Mouse (Mus musculus) lung, embryonic 15.5 days (tissue): ENCODE measurements around the gene Epas1. TPM values are rescaled to one million over a fixed set of nuclear protein-coding genes. Genes with fewer than 3 reads are reported as not detected.
A peak's percentile ranks its signal among the peaks of the same experiment; 100 is the strongest.

Source experiments
- ATAC-seq: fragments of 200-750 bp; cut with Nextera tagmentation; 2 replicates; pipeline ENCODE4 v1.8.0; 2017; ENCODE audit warnings: moderate number of reproducible peaks, borderline replicate concordance; ENCODE audit not compliant: low FRiP score, low TSS enrichment; ENCODE audit errors: extremely low read depth
- H3K27ac ChIP-seq: fragments of 300-500 bp; sonication (generic); 2 replicates; pipeline ENCODE4 v1.5.1; 2015; ENCODE audit warnings: moderate library complexity, mild to moderate bottlenecking, inconsistent platforms
- H3K27me3 ChIP-seq: fragments of 300-500 bp; sonication (generic); 2 replicates; pipeline ENCODE4 v1.6.1; 2015; ENCODE audit warnings: inconsistent platforms
- H3K36me3 ChIP-seq: fragments of 300-500 bp; sonication (generic); 2 replicates; pipeline ENCODE4 v1.6.1; 2015; ENCODE audit warnings: inconsistent platforms
- H3K4me1 ChIP-seq: fragments of 300-500 bp; sonication (generic); 2 replicates; pipeline ENCODE4 v1.6.1; 2015; ENCODE audit warnings: inconsistent platforms
- H3K4me2 ChIP-seq: fragments of 300-500 bp; sonication (generic); 2 replicates; pipeline ENCODE4 v1.6.1; 2015; ENCODE audit warnings: inconsistent platforms, mild to moderate bottlenecking, moderate library complexity
- H3K4me3 ChIP-seq: fragments of 300-500 bp; sonication (generic); 2 replicates; pipeline ENCODE4 v1.5.1; 2015; ENCODE audit warnings: mild to moderate bottlenecking, inconsistent platforms
- H3K9ac ChIP-seq: fragments of 300-500 bp; sonication (generic); 2 replicates; pipeline ENCODE4 v1.6.1; 2015; ENCODE audit warnings: inconsistent platforms
- H3K9me3 ChIP-seq: fragments of 300-500 bp; sonication (generic); 2 replicates; pipeline ENCODE4 v1.6.1; 2016; ENCODE audit warnings: inconsistent platforms
- WGBS: fragments of 180-500 bp; shearing (Covaris S2); methylation state at CpG from one replicate; pipeline ENCODE4 v1.1.7; 2015; 5-methylcytosine and 5-hydroxymethylcytosine counted together
- polyA plus RNA-seq: library from polyadenylated mRNA; unstranded; fragments of >200 nt; fragmentation: Nextera tagmentation; extraction: Ambion mirVana; gene quantifications from 2 replicates; pipeline ENCODE4 v1.2.1, GENCODE M21; 2015

The Epas1 gene
- polyA plus RNA-seq, 1 experiment from 2014 or later, result 10.1 TPM

GRCm38 (mm10) chr17:86732024-86732423, 21.5 kb upstream of the Epas1 start:
- Histone ChIP-seq H3K4me2 (peak overlapping the region; percentile 34), H3K9ac (no peak overlapping the region), H3K9me3 (no peaks in the 10 kb centered on the region), H3K4me1 (peaks cover 9% of the 10 kb centered on the region), H3K4me3 (no peak overlapping the region), H3K27me3 (no peaks in the 10 kb centered on the region), H3K36me3 (no peaks in the 10 kb centered on the region), H3K27ac (peak overlapping the region; percentile 58)
- 6% methylated on average over 11 of the region's 11 CpGs for WGBS
- ATAC-seq, result peak; percentile 88

- Histone ChIP-seq H3K9ac (no peak overlapping the region), H3K4me1 (peaks cover 9% of the 10 kb centered on the region), H3K27ac (peak overlapping the region; percentile 58), H3K27me3 (no peaks in the 10 kb centered on the region), H3K9me3 (no peaks in the 10 kb centered on the region), H3K36me3 (no peaks in the 10 kb centered on the region), H3K4me3 (no peak overlapping the region), H3K4me2 (peak overlapping the region; percentile 34)
- WGBS, result 77% methylated on average over 1 of the region's 1 CpGs
- no peak for ATAC-seq
Measured at GRCm38 (mm10) chr17:86732522-86732921, 21.0 kb upstream of the Epas1 start.

GRCm38 (mm10) chr17:86733644-86734043, 19.9 kb upstream of the Epas1 start:
- Histone ChIP-seq H3K36me3 (no peaks in the 10 kb centered on the region), H3K4me1 (peaks cover 9% of the 10 kb centered on the region), H3K4me2 (no peak overlapping the region), H3K9me3 (no peaks in the 10 kb centered on the region), H3K9ac (no peak overlapping the region), H3K4me3 (no peak overlapping the region), H3K27me3 (no peaks in the 10 kb centered on the region), H3K27ac (peak overlapping the region; percentile 44)
- 58% methylated on average over 4 of the region's 4 CpGs for WGBS
- ATAC-seq, result 0 out of 2 replicates have a peak, but pooled peaks have one; percentile 23

- H3K36me3 ChIP-seq, result no peaks in the 10 kb centered on the region
- no peaks in the 10 kb centered on the region for H3K4me1 ChIP-seq
- H3K27ac ChIP-seq, result no peak overlapping the region
- no peak overlapping the region for H3K9ac ChIP-seq
- H3K9me3 ChIP-seq, result no peaks in the 10 kb centered on the region
- H3K27me3 ChIP-seq, result no peaks in the 10 kb centered on the region
- no peak overlapping the region for H3K4me2 ChIP-seq
- ATAC-seq, result no peak
- 77% methylated on average over 6 of the region's 6 CpGs for WGBS
- no peak overlapping the region for H3K4me3 ChIP-seq
Measured at GRCm38 (mm10) chr17:86738477-86738876, 15.0 kb upstream of the Epas1 start.

- H3K9ac ChIP-seq, result no peak overlapping the region
- H3K9me3 ChIP-seq, result no peaks in the 10 kb centered on the region
- ATAC-seq, result no peak
- no peak overlapping the region for H3K27ac ChIP-seq
- H3K27me3 ChIP-seq, result no peaks in the 10 kb centered on the region
- no peaks in the 10 kb centered on the region for H3K36me3 ChIP-seq
- H3K4me1 ChIP-seq, result no peaks in the 10 kb centered on the region
- 77% methylated on average over 7 of the region's 7 CpGs for WGBS
- no peak overlapping the region for H3K4me3 ChIP-seq
- no peak overlapping the region for H3K4me2 ChIP-seq
Measured at GRCm38 (mm10) chr17:86743351-86743941, 10.1 kb upstream of the Epas1 start.

- H3K4me3 ChIP-seq, result no peak overlapping the region
- WGBS, result 37% methylated on average over 6 of the region's 6 CpGs
- no peaks in the 10 kb centered on the region for H3K27me3 ChIP-seq
- H3K4me1 ChIP-seq, result no peaks in the 10 kb centered on the region
- H3K9ac ChIP-seq, result no peak overlapping the region
- no peaks in the 10 kb centered on the region for H3K36me3 ChIP-seq
- no peak overlapping the region for H3K27ac ChIP-seq
- H3K4me2 ChIP-seq, result no peak overlapping the region
- no peak for ATAC-seq
- no peaks in the 10 kb centered on the region for H3K9me3 ChIP-seq
Measured at GRCm38 (mm10) chr17:86744943-86745342, 8.6 kb upstream of the Epas1 start.

- H3K4me1 ChIP-seq, result peaks cover 21% of the 10 kb centered on the region
- peaks cover 33% of the 10 kb centered on the region for H3K27me3 ChIP-seq
- no peak overlapping the region for H3K9ac ChIP-seq
- H3K4me3 ChIP-seq, result no peak overlapping the region
- H3K4me2 ChIP-seq, result no peak overlapping the region
- H3K27ac ChIP-seq, result no peak overlapping the region
- WGBS, result 80% methylated on average over 10 of the region's 10 CpGs
- no peak for ATAC-seq
- no peaks in the 10 kb centered on the region for H3K9me3 ChIP-seq
- H3K36me3 ChIP-seq, result no peaks in the 10 kb centered on the region
Measured at GRCm38 (mm10) chr17:86751373-86751871, 2.1 kb upstream of the Epas1 start.

- peak overlapping the region; percentile 57 for H3K4me3 ChIP-seq
- H3K4me2 ChIP-seq, result peak overlapping the region; percentile 91
- WGBS, result under 1% methylated on average over 55 of the region's 55 CpGs
- no peaks in the 10 kb centered on the region for H3K36me3 ChIP-seq
- peak overlapping the region; percentile 44 for H3K27ac ChIP-seq
- H3K4me1 ChIP-seq, result peaks cover 21% of the 10 kb centered on the region
- peaks cover 37% of the 10 kb centered on the region for H3K27me3 ChIP-seq
- H3K9ac ChIP-seq, result peak overlapping the region; percentile 58
- ATAC-seq, result peak; percentile 32; the same call in 1 of the 2 replicates
- H3K9me3 ChIP-seq, result no peaks in the 10 kb centered on the region
Measured at GRCm38 (mm10) chr17:86753931-86754805, 668 bp downstream of the Epas1 start.

- Histone ChIP-seq H3K4me2 (peak overlapping the region; percentile 91), H3K4me3 (peak overlapping the region; percentile 57), H3K9ac (peak overlapping the region; percentile 58), H3K9me3 (no peaks in the 10 kb centered on the region), H3K27ac (0 out of 2 replicates have a peak overlapping the region, but pooled peaks have one; percentile 5), H3K4me1 (peaks cover 21% of the 10 kb centered on the region), H3K27me3 (peaks cover 37% of the 10 kb centered on the region), H3K36me3 (no peaks in the 10 kb centered on the region)
- 1% methylated on average over 52 of the region's 52 CpGs for WGBS
- no peak for ATAC-seq
Measured at GRCm38 (mm10) chr17:86754806-86755571, 1.5 kb downstream of the Epas1 start.

GRCm38 (mm10) chr17:86755581-86756195, 2.2 kb downstream of the Epas1 start:
- Histone ChIP-seq H3K4me2 (peak overlapping the region; percentile 91), H3K9ac (peak overlapping the region; percentile 58), H3K9me3 (no peaks in the 10 kb centered on the region), H3K27ac (0 out of 2 replicates have a peak overlapping the region, but pooled peaks have one; percentile 5), H3K27me3 (peaks cover 37% of the 10 kb centered on the region), H3K4me1 (peaks cover 21% of the 10 kb centered on the region), H3K36me3 (no peaks in the 10 kb centered on the region), H3K4me3 (peak overlapping the region; percentile 57)
- 23% methylated on average over 11 of the region's 11 CpGs for WGBS
- no peak for ATAC-seq

GRCm38 (mm10) chr17:86757621-86758020, 4.1 kb downstream of the Epas1 start:
- no peak for ATAC-seq
- no peaks in the 10 kb centered on the region for H3K9me3 ChIP-seq
- 30% methylated on average over 2 of the region's 2 CpGs for WGBS
- H3K9ac ChIP-seq, result no peak overlapping the region
- no peak overlapping the region for H3K27ac ChIP-seq
- H3K4me1 ChIP-seq, result peaks cover 17% of the 10 kb centered on the region
- H3K27me3 ChIP-seq, result peaks cover 31% of the 10 kb centered on the region
- no peak overlapping the region for H3K4me3 ChIP-seq
- no peaks in the 10 kb centered on the region for H3K36me3 ChIP-seq
- H3K4me2 ChIP-seq, result peak overlapping the region; percentile 1; the same call in 1 of the 2 replicates
